Mouse (Mus musculus): ENCODE data around the gene Umad1. TPM values are rescaled to one million over a fixed set of nuclear protein-coding genes. Genes with fewer than 3 reads are reported as not detected.

Gene Umad1
- polyA plus RNA-seq, 1 experiment from 2014 or later: 23.2 TPM

DNA sequence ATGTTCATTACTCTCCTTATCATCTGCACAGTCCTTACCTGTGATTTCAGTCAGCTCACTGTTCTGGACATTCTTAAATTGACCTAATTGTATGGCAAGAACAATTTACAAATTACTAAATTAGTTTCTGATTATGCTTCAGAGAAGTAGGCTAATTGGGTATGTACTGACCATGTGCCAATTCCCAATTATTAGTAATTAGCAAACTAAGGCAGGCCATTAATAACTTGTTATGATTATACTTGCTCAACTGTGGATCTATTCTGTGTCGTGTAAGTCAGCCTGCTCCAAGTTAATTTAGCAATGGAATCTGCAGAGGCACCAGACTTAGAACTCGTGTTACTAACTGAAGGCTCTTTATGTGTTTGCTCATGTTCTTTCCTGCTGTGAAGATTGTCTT lies 114.0 kb downstream of the Umad1 start:
- H3K36me3 ChIP-seq: no peaks in the 10 kb centered on the region
- H3K4me1 ChIP-seq (replicated peaks): 0 out of 2 replicates have a peak, but pooled peaks cover 7% of the 10 kb centered on the region
- no peak for ATAC-seq (replicated peaks; ENCODE audit: insufficient number of reproducible peaks, insufficient read depth, low FRiP score, low read depth)
- no peaks in the 10 kb centered on the region for H3K27me3 ChIP-seq
- WGBS: 71% methylated on average over 2 of the region's 2 CpGs
- H3K9me3 ChIP-seq (replicated peaks): no peaks in the 10 kb centered on the region
- no peak overlapping the region for H3K4me2 ChIP-seq
- H3K27ac ChIP-seq: no peak overlapping the region
- H3K9ac ChIP-seq: no peak overlapping the region
- H3K4me3 ChIP-seq: no peak overlapping the region

DNA sequence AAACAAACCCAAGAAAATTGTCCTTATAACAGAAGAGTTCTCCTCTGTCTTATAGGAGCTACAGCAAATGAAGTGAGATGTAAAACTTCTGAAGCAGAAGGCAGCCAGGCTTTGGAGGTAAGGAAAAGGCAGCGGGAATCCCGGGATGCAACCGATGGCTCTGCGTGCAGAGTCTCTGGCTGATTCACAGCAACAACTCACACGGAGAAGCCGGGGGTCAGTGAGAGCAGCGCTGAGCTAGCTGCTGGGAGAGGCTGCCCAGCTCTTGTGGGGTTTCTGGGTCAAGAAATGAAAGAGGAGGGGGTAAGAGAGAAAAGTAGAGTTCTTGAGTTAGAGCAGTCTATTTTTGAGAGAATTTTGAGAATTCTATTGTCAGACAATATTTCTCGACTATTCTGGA lies 114.8 kb downstream of the Umad1 start:
- Histone ChIP-seq H3K4me3 (no peak overlapping the region), H3K9me3 (replicated peaks) (no peaks in the 10 kb centered on the region), H3K9ac (no peak overlapping the region), H3K4me1 (replicated peaks) (0 out of 2 replicates have a peak, but pooled peaks cover 7% of the 10 kb centered on the region), H3K27ac (no peak overlapping the region), H3K36me3 (no peaks in the 10 kb centered on the region), H3K27me3 (no peaks in the 10 kb centered on the region), H3K4me2 (no peak overlapping the region)
- 49% methylated on average over 8 of the region's 8 CpGs for WGBS
- no peak for ATAC-seq (replicated peaks; ENCODE audit: insufficient number of reproducible peaks, insufficient read depth, low FRiP score, low read depth)

DNA sequence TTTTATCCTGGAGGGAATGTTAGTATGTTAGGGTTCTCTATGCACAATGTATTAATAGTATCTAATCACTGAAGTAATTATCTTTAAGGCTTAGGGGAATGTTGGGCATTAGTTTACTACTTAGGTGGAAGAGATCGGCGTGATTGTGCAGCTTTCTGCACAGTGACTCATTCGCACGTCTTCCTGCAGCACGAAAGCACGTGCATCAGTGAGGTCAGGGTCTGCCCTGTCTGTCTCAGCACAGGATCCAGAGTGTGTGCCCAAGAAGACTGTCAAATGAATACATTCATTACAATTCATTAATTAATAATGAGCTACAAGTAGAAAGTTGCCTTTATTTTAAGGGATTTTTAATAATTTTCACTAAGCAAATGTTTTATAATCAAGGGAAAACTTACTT lies 115.2 kb downstream of the Umad1 start:
- Histone ChIP-seq H3K27me3 (no peaks in the 10 kb centered on the region), H3K36me3 (no peaks in the 10 kb centered on the region), H3K4me2 (no peak overlapping the region), H3K9ac (no peak overlapping the region), H3K4me3 (no peak overlapping the region), H3K9me3 (replicated peaks) (no peaks in the 10 kb centered on the region), H3K27ac (no peak overlapping the region), H3K4me1 (replicated peaks) (0 out of 2 replicates have a peak, but pooled peaks cover 7% of the 10 kb centered on the region)
- 64% methylated on average over 6 of the region's 6 CpGs for WGBS
- no peak for ATAC-seq (replicated peaks; ENCODE audit: insufficient number of reproducible peaks, insufficient read depth, low FRiP score, low read depth)

DNA sequence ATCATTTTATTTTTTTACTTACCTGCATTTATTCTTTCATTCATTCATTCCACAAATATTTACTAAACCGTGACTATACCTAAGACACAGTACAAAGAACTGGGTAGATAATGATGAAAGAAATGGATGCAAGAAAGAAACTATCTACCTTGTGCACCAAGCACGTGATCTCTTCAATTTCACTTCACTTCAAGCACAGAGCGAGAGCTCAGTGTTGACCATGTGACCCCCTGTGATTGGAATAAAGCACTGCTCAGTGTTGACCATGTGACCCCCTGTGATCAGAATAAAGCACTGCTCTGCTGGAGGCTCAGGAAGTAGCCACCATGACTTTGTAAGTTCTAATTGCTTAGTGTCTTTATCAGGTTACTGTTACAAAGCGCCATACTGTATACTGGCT lies 115.6 kb downstream of the Umad1 start:
- no peaks in the 10 kb centered on the region for H3K36me3 ChIP-seq
- WGBS: 84% methylated on average over 4 of the region's 4 CpGs
- ATAC-seq (replicated peaks; ENCODE audit: insufficient number of reproducible peaks, insufficient read depth, low FRiP score, low read depth): no peak
- no peaks in the 10 kb centered on the region for H3K27me3 ChIP-seq
- H3K4me1 ChIP-seq (replicated peaks): 0 out of 2 replicates have a peak, but pooled peaks cover 7% of the 10 kb centered on the region
- no peak overlapping the region for H3K4me3 ChIP-seq
- no peak overlapping the region for H3K27ac ChIP-seq
- H3K4me2 ChIP-seq: no peak overlapping the region
- H3K9ac ChIP-seq: no peak overlapping the region
- H3K9me3 ChIP-seq (replicated peaks): no peaks in the 10 kb centered on the region

DNA sequence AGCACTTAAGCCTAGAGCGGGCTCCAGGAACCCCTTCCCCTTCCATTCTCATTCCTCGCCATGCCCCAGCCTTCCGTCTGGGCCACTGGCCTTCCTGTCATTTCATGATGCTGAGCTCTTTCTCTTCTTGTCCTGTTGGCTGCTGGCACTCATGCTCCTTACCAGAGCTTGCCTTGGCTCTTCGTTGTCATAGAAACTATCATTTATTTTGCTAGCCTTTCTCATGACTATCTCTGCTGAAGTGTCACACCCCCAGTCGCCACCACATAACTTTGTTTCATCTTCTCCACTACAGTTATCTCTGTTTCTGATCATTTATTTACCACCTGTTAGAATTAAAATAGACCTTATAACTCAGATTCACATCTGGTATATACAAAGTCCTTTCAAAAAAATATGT lies 117.3 kb downstream of the Umad1 start:
- 87% methylated on average over 5 of the region's 5 CpGs for WGBS
- no peak for ATAC-seq (replicated peaks; ENCODE audit: insufficient number of reproducible peaks, insufficient read depth, low FRiP score, low read depth)
- no peak overlapping the region for H3K27ac ChIP-seq
- no peaks in the 10 kb centered on the region for H3K36me3 ChIP-seq
- H3K9me3 ChIP-seq (replicated peaks): no peaks in the 10 kb centered on the region
- no peak overlapping the region for H3K4me3 ChIP-seq
- H3K27me3 ChIP-seq: no peaks in the 10 kb centered on the region
- no peak overlapping the region for H3K9ac ChIP-seq
- no peak overlapping the region for H3K4me2 ChIP-seq
- H3K4me1 ChIP-seq (replicated peaks): no peaks in the 10 kb centered on the region

DNA sequence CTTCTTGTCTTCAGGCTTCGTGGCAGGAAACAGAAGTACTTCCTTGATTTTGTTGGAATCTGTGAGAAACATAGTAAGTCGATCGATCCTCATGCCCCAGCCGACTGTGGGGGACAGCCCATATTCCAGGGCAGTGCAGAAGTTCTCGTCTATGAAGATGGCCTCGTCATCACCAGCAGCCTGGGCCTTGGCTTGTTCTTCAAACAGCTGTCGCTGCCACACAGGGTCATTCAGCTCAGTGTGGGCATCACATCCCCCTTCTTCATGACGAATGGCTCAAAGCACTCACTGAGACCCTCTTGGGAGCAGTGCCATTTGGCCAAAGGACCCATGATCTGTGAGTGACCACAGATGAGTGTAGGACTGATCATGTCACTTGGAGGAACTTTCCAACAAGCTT lies 118.6 kb downstream of the Umad1 start:
- Histone ChIP-seq H3K4me1 (replicated peaks) (no peaks in the 10 kb centered on the region), H3K9ac (no peak overlapping the region), H3K36me3 (no peaks in the 10 kb centered on the region), H3K4me3 (no peak overlapping the region), H3K9me3 (replicated peaks) (no peaks in the 10 kb centered on the region), H3K27me3 (no peaks in the 10 kb centered on the region), H3K4me2 (no peak overlapping the region), H3K27ac (no peak overlapping the region)
- 80% methylated on average over 8 of the region's 8 CpGs for WGBS
- ATAC-seq (replicated peaks; ENCODE audit: insufficient number of reproducible peaks, insufficient read depth, low FRiP score, low read depth): no peak

DNA sequence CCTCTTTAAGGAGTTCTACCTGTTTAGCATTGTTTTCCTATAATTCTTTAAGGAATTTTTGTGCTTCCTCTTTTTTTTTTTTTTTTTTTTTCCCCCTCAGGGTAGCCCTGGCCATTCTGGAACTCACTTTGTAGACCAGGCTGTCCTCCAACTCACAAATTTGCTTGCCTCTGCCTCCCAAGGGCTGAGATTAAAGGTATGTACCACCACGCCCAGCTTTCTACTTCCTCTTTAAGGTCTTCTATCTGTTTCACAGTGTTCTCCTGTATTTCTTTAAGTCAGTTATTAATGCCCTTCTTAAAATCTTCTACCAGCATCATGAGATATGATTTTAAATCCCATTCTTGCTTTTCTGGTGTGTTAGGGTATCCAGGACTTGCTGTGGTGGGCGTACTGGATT lies 130.2 kb downstream of the Umad1 start:
- H3K27me3 ChIP-seq: no peaks in the 10 kb centered on the region
- H3K27ac ChIP-seq: no peak overlapping the region
- 96% methylated on average over 2 of the region's 2 CpGs for WGBS
- ATAC-seq (replicated peaks; ENCODE audit: insufficient number of reproducible peaks, insufficient read depth, low FRiP score, low read depth): no peak
- H3K9ac ChIP-seq: no peak overlapping the region
- no peak overlapping the region for H3K4me2 ChIP-seq
- H3K9me3 ChIP-seq (replicated peaks): no peaks in the 10 kb centered on the region
- H3K4me3 ChIP-seq: no peak overlapping the region
- no peaks in the 10 kb centered on the region for H3K4me1 ChIP-seq (replicated peaks)
- H3K36me3 ChIP-seq: no peaks in the 10 kb centered on the region

DNA sequence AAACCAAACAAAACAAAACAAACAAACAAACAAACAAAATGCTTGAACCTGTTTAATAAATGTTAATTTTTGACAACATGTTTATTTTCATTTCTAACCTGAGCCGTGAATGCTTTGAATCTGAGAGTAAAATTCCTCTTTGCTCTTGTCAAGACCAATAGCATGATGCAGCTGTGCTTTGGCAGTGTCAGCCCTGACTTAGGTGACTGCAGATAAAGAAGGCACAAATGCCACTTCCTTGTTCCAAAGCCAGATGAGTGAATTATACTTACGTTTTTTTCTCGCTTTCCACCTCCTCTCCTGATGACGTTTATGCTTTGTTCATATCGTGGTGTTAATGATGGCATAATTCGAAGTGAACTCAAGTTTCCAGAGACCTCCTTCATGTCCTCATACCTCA lies 131.2 kb downstream of the Umad1 start:
- H3K4me1 ChIP-seq (replicated peaks): no peaks in the 10 kb centered on the region
- H3K9me3 ChIP-seq (replicated peaks): no peaks in the 10 kb centered on the region
- H3K27ac ChIP-seq: no peak overlapping the region
- no peak overlapping the region for H3K9ac ChIP-seq
- H3K4me3 ChIP-seq: no peak overlapping the region
- H3K27me3 ChIP-seq: no peaks in the 10 kb centered on the region
- ATAC-seq (replicated peaks; ENCODE audit: insufficient number of reproducible peaks, insufficient read depth, low FRiP score, low read depth): no peak
- no peak overlapping the region for H3K4me2 ChIP-seq
- no peaks in the 10 kb centered on the region for H3K36me3 ChIP-seq
- 88% methylated on average over 6 of the region's 6 CpGs for WGBS

DNA sequence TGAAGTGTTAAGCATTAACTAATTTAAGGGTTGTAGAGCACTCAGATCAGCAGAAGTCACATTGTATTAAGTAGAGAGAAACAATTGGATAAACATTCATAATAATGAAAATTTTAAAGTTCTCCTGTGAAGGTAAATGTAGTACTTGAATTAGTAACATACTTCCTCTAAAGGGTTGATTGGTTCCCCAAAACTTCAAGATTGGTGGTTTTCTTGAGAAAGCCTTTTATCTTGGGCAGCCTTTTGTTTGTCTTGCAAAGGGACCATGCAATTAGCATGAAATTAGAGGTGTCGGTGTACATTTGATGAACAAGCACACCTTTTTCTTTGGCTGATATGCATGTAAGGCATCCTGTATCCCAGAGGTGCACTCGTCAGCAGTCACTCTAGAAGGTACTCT lies 131.8 kb downstream of the Umad1 start:
- Histone ChIP-seq H3K27me3 (no peaks in the 10 kb centered on the region), H3K4me2 (no peak overlapping the region), H3K27ac (no peak overlapping the region), H3K36me3 (no peaks in the 10 kb centered on the region), H3K4me3 (no peak overlapping the region), H3K9me3 (replicated peaks) (no peaks in the 10 kb centered on the region), H3K4me1 (replicated peaks) (no peaks in the 10 kb centered on the region), H3K9ac (no peak overlapping the region)
- no peak for ATAC-seq (replicated peaks; ENCODE audit: insufficient number of reproducible peaks, insufficient read depth, low FRiP score, low read depth)
- 84% methylated on average over 2 of the region's 2 CpGs for WGBS

DNA sequence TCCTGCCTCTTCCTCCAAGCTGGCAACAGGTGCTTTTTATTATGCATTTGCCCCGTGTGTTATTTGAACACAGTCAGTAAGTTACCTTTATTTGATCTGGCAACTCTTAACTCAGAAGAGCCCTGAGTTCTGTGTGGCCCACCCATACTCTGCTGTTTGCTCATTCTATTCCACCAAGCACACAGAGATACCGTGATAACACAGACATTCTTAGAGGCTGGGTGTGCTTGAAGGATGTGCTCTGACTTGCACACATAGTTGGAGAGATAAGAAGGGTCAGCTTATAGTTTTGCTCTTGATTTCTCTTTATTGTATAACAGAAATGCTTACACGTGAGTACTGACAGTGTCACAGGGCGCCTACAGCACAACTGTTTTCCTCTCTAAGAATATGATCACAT lies 133.9 kb downstream of the Umad1 start:
- H3K4me2 ChIP-seq: no peak overlapping the region
- no peaks in the 10 kb centered on the region for H3K27me3 ChIP-seq
- H3K4me3 ChIP-seq: no peak overlapping the region
- 58% methylated on average over 4 of the region's 4 CpGs for WGBS
- no peak for ATAC-seq (replicated peaks; ENCODE audit: insufficient number of reproducible peaks, insufficient read depth, low FRiP score, low read depth)
- no peak overlapping the region for H3K9ac ChIP-seq
- no peak overlapping the region for H3K27ac ChIP-seq
- H3K36me3 ChIP-seq: no peaks in the 10 kb centered on the region
- no peaks in the 10 kb centered on the region for H3K9me3 ChIP-seq (replicated peaks)
- no peaks in the 10 kb centered on the region for H3K4me1 ChIP-seq (replicated peaks)

DNA sequence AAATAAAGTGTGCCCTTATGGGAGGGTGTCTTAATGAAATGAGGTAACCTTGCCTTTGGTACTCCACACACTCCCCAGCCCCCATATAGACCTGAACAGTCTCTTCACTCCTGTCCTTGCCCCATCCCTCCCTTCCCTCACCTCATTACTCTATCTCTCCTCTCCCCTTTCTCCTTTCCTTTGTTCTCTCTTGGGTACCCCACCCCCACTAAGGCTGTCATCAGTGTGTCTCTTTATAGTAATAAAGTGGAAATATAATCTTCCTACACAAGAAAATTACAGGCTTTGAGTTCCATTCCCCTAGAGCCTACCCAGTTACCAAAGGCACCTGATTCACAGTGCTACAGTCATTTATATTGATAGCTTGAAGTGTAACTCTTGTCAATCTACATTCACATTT lies 135.0 kb downstream of the Umad1 start:
- Histone ChIP-seq H3K4me3 (no peak overlapping the region), H3K27me3 (no peaks in the 10 kb centered on the region), H3K4me1 (replicated peaks) (no peaks in the 10 kb centered on the region), H3K9ac (no peak overlapping the region), H3K36me3 (no peaks in the 10 kb centered on the region), H3K4me2 (no peak overlapping the region), H3K9me3 (replicated peaks) (no peaks in the 10 kb centered on the region), H3K27ac (no peak overlapping the region)
- no peak for ATAC-seq (replicated peaks; ENCODE audit: insufficient number of reproducible peaks, insufficient read depth, low FRiP score, low read depth)

DNA sequence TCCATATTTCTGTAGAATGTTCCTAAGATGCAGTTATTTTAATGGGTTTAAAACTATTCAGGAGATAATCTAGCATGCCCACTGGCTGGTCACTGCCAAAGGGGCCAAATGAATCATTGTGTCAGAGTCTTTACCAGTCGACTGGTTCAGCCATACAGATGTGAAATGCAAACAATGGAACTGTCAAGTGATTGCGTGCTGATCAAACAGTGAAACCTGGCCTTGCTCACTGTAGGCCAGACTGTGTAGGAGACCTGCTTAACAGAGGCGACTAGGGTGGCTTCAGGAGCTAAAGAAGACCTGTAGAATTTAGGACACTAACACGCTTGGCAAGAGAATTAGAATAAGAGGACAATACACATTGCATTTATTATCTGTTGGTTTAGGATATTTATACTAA lies 136.0 kb downstream of the Umad1 start:
- Histone ChIP-seq H3K9ac (no peak overlapping the region), H3K27me3 (no peaks in the 10 kb centered on the region), H3K4me3 (no peak overlapping the region), H3K4me2 (no peak overlapping the region), H3K4me1 (replicated peaks) (no peaks in the 10 kb centered on the region), H3K9me3 (replicated peaks) (no peaks in the 10 kb centered on the region), H3K27ac (no peak overlapping the region), H3K36me3 (no peaks in the 10 kb centered on the region)
- no peak for ATAC-seq (replicated peaks; ENCODE audit: insufficient number of reproducible peaks, insufficient read depth, low FRiP score, low read depth)
- 61% methylated on average over 4 of the region's 4 CpGs for WGBS

DNA sequence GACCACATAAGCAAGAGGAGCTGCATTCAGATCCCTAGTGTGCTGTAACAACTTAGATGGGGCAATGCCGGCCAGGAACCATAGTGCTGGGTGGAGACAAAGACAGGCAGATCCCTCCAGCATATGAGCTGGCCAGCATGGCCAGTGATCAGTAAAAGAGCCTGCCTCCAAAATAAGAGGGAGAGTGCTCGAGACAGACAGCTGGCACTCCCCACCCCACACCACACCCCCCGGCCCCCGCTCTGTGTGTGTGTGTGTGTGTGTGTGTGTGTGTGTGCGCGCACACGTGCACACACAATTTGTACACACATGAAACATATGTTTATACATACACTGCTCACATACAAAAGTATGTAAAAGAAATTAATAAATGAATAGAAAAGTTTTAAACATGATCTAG lies 138.2 kb downstream of the Umad1 start:
- no peak overlapping the region for H3K4me3 ChIP-seq
- H3K9ac ChIP-seq: no peak overlapping the region
- H3K27me3 ChIP-seq: no peaks in the 10 kb centered on the region
- H3K4me2 ChIP-seq: no peak overlapping the region
- ATAC-seq (replicated peaks; ENCODE audit: insufficient number of reproducible peaks, insufficient read depth, low FRiP score, low read depth): no peak
- H3K27ac ChIP-seq: no peak overlapping the region
- no peaks in the 10 kb centered on the region for H3K36me3 ChIP-seq
- no peaks in the 10 kb centered on the region for H3K9me3 ChIP-seq (replicated peaks)
- no peaks in the 10 kb centered on the region for H3K4me1 ChIP-seq (replicated peaks)
- WGBS: 83% methylated on average over 7 of the region's 7 CpGs
